Mouse (Mus musculus): ENCODE results near the gene Gm44502. TPM values are rescaled to one million over a fixed set of nuclear protein-coding genes. Genes with fewer than 3 reads are reported as not detected.
"Not testable (repeated sequence)": the region's sequence is repeated elsewhere in the genome, so short reads cannot be mapped to it uniquely, and the experiment has no call there.

Gene Gm44502
- total RNA-seq, 2 experiments from 2014 or later, result 1.5 TPM; not detected in 1

- no peak for DNase-seq
- intact Hi-C loops (cut with DNase I), result no loop called here
Measured at GRCm38 (mm10) chr15:89455642-89456041, 26.1 kb upstream of the Gm44502 start.

- no peak for DNase-seq
- intact Hi-C loops (cut with DNase I), result no loop called here
Measured at GRCm38 (mm10) chr15:89454857-89455256, 25.4 kb upstream of the Gm44502 start.

- no peak for DNase-seq
- intact Hi-C loops (cut with DNase I), result no loop called here
Measured at GRCm38 (mm10) chr15:89453865-89454478, 24.5 kb upstream of the Gm44502 start, which contains the start of gene Mapk8ip2. Mapk8ip2 (plus strand) TSS chr15:89453913.

GRCm38 (mm10) chr15:89452906-89453864 is 23.7 kb upstream of the Gm44502 start:
- peak; percentile 49 to 52 for DNase-seq

GRCm38 (mm10) chr15:89442486-89443070 is 13.1 kb upstream of the Gm44502 start:
- intact Hi-C loops (cut with DNase I), result no loop called here

More at GRCm38 (mm10) chr15:89452906-89453864, 23.7 kb upstream of the Gm44502 start:
- intact Hi-C loops (cut with DNase I), result no loop called here

GRCm38 (mm10) chr15:89435878-89436277 is 6.4 kb upstream of the Gm44502 start:
- intact Hi-C loops (cut with DNase I), result no loop called here

More at GRCm38 (mm10) chr15:89442486-89443070, 13.1 kb upstream of the Gm44502 start:
- no peak for DNase-seq

GRCm38 (mm10) chr15:89434136-89434535 is 4.6 kb upstream of the Gm44502 start:
- intact Hi-C loops (cut with DNase I), result no loop called here
- DNase-seq, result no peak

More at GRCm38 (mm10) chr15:89435878-89436277, 6.4 kb upstream of the Gm44502 start:
- no peak for DNase-seq

GRCm38 (mm10) chr15:89432946-89433345 is 3.5 kb upstream of the Gm44502 start:
- intact Hi-C loops (cut with DNase I), result no loop called here
- DNase-seq, result no peak

GRCm38 (mm10) chr15:89431806-89432205 is 2.3 kb upstream of the Gm44502 start:
- intact Hi-C loops (cut with DNase I), result no loop called here
- no peak for DNase-seq

GRCm38 (mm10) chr15:89431271-89431670 is 1.8 kb upstream of the Gm44502 start:
- no peak for DNase-seq
- intact Hi-C loops (cut with DNase I), result no loop called here

- intact Hi-C loops (cut with DNase I); DNase-seq: not testable (repeated sequence)
Measured at GRCm38 (mm10) chr15:89430771-89431170, 1.3 kb upstream of the Gm44502 start.

- no peak for DNase-seq
- intact Hi-C loops (cut with DNase I), result no loop called here
Measured at GRCm38 (mm10) chr15:89430341-89430740, 845 bp upstream of the Gm44502 start.

- intact Hi-C loops (cut with DNase I), result loop anchor here (5.0 kb wide), 1 partner anchor 57 kb away; the partner anchor contains the start of gene Sco2
- DNase-seq, result no peak
Measured at GRCm38 (mm10) chr15:89428821-89429351, 610 bp downstream of the Gm44502 start.

- DNase-seq, result no peak
- intact Hi-C loops (cut with DNase I), result loop anchor here (5.0 kb wide), 1 partner anchor 56 kb away; the partner anchor contains the start of gene Sco2
Measured at GRCm38 (mm10) chr15:89428136-89428790, 1.2 kb downstream of the Gm44502 start.

- intact Hi-C loops (cut with DNase I), result loop anchor here (5.0 kb wide), 1 partner anchor 54 kb away; the partner anchor contains the start of gene Sco2
- no peak for DNase-seq
Measured at GRCm38 (mm10) chr15:89426716-89427115, 2.8 kb downstream of the Gm44502 start.

GRCm38 (mm10) chr15:89425711-89426121 is 3.8 kb downstream of the Gm44502 start, which contains the start of gene Cpt1b:
Cpt1b (minus strand) TSS chr15:89425863.
- intact Hi-C loops (cut with DNase I), result loop anchor here (5.0 kb wide), 1 partner anchor 53 kb away; the partner anchor contains the start of gene Sco2
- DNase-seq, result peak; percentile 55

GRCm38 (mm10) chr15:89424621-89425020 is 4.9 kb downstream of the Gm44502 start:
- intact Hi-C loops (cut with DNase I), result loop anchor here (5.0 kb wide), 1 partner anchor 52 kb away; the partner anchor contains the start of gene Sco2

GRCm38 (mm10) chr15:89421938-89422337 is 7.6 kb downstream of the Gm44502 start:
- no peak for DNase-seq
- intact Hi-C loops (cut with DNase I), result no loop called here

More at GRCm38 (mm10) chr15:89424621-89425020, 4.9 kb downstream of the Gm44502 start:
- DNase-seq, result no peak

- intact Hi-C loops (cut with DNase I), result no loop called here
- DNase-seq, result no peak
Measured at GRCm38 (mm10) chr15:89415282-89415681, 14.2 kb downstream of the Gm44502 start.

GRCm38 (mm10) chr15:89410118-89410517 is 19.4 kb downstream of the Gm44502 start, which contains the start of gene Syce3:
Syce3 (minus strand) TSS chr15:89410503.
- no peak for DNase-seq
- intact Hi-C loops (cut with DNase I), result no loop called here
